Comparison of ENCODE assay signal across 18 mouse cellular contexts in the genomic region with DNA sequence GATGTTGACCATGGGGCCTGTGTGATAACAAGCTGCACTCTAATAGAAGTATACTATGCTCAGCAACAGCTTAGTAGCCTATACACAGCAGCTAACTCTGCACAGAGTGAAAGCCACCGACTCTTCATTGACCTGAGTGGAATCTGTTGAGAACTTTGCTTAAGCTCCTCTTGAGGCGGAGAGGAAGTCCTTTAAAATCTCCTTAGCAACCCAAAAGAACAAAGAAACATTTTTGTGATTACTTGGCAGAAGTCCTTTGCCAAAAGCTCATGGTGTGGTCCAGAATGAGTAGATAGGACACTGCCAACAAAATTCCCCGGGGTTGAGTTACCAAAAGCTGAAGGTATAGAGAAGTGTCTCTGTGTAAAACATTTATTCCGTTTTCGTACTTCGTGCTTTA.
DNase-seq lines count a peak whose midpoint lies in the region; ATAC-seq and TF ChIP-seq lines count a peak whose summit lies in the region.
"Had no signal": no experiment of that assay in that cellular context is flagged by ENCODE, and none has a peak within 500 bp of the region (broad histone marks: within the 10 kb centered on the region; RNA-seq: fewer than 3 reads in every experiment).

No protein-coding gene starts in this region.

- no peaks in the 10 kb centered on the region for H3K36me3 ChIP-seq in embryonic facial prominence, embryonic 13.5 days
- H3K36me3 ChIP-seq in embryonic facial prominence, embryonic 10.5 days (replicated peaks), result no peaks in the 10 kb centered on the region
- no peaks in the 10 kb centered on the region for H3K36me3 ChIP-seq in limb, embryonic 14.5 days (ENCODE audit: control insufficient read depth, insufficient read depth, low read length)
- H3K36me3 ChIP-seq in limb, embryonic 10.5 days, result no peaks in the 10 kb centered on the region
- no peaks in the 10 kb centered on the region for H3K36me3 ChIP-seq in forebrain, postnatal 0 days (ENCODE audit: insufficient read depth)
- H3K36me3 ChIP-seq: limb, embryonic 12.5 days; midbrain, embryonic 10.5 days had no signal

- no peak overlapping the region for H3K9ac ChIP-seq in embryonic facial prominence, embryonic 13.5 days
- no peak overlapping the region for H3K9ac ChIP-seq in limb, embryonic 14.5 days (ENCODE audit: low read depth, low read length, severe bottlenecking)
- H3K9ac ChIP-seq in forebrain, postnatal 0 days, result no peak overlapping the region
- H3K9ac ChIP-seq: limb, embryonic 12.5 days; liver, postnatal 0 days had no signal

- H3K4me2 ChIP-seq in embryonic facial prominence, embryonic 13.5 days, result no peak overlapping the region
- H3K4me2 ChIP-seq in limb, embryonic 14.5 days (replicated peaks; ENCODE audit: low read depth, low read length, severe bottlenecking), result no peak overlapping the region
- H3K4me2 ChIP-seq in forebrain, postnatal 0 days (ENCODE audit: low read depth), result no peak overlapping the region
- H3K4me2 ChIP-seq: limb, embryonic 12.5 days had no signal

- H3K4me3 ChIP-seq in embryonic facial prominence, embryonic 13.5 days, result no peak overlapping the region
- H3K4me3 ChIP-seq in embryonic facial prominence, embryonic 10.5 days, result no peak overlapping the region
- no peak overlapping the region for H3K4me3 ChIP-seq in limb, embryonic 14.5 days (replicated peaks; ENCODE audit: low read length)
- H3K4me3 ChIP-seq in limb, embryonic 10.5 days, result no peak overlapping the region
- no peak overlapping the region for H3K4me3 ChIP-seq in embryonic fibroblast, embryonic 13.5 days (ENCODE audit: insufficient read depth, low read length)
- H3K4me3 ChIP-seq in forebrain, postnatal 0 days (ENCODE audit: low read depth, low read length), result no peak overlapping the region
- H3K4me3 ChIP-seq: left cerebral cortex, adult 2 months; limb, embryonic 12.5 days; midbrain, embryonic 10.5 days; myocyte had no signal

- H3K4me1 ChIP-seq in embryonic facial prominence, embryonic 13.5 days, result no peaks in the 10 kb centered on the region
- H3K4me1 ChIP-seq in embryonic facial prominence, embryonic 10.5 days, result no peaks in the 10 kb centered on the region
- H3K4me1 ChIP-seq in limb, embryonic 14.5 days (ENCODE audit: control insufficient read depth, insufficient read depth, low read length), result peaks cover 7% of the 10 kb centered on the region; the same call in 1 of the 2 replicates
- no peaks in the 10 kb centered on the region for H3K4me1 ChIP-seq in limb, embryonic 10.5 days
- H3K4me1 ChIP-seq in embryonic fibroblast, embryonic 13.5 days (ENCODE audit: control insufficient read depth, insufficient read depth, low read length), result peaks cover 4% of the 10 kb centered on the region; the same call in 1 of the 2 replicates
- H3K4me1 ChIP-seq in forebrain, postnatal 0 days (ENCODE audit: insufficient read depth), result 0 out of 2 replicates have a peak, but pooled peaks cover 4% of the 10 kb centered on the region
- H3K4me1 ChIP-seq: limb, embryonic 12.5 days; midbrain, embryonic 10.5 days had no signal

- no peak for DNase-seq in embryonic facial prominence, embryonic 10.5 days (ENCODE audit: low spot score)
- DNase-seq in limb, embryonic 14.5 days (ENCODE audit: low spot score), result no peak
- DNase-seq in limb, embryonic 10.5 days (ENCODE audit: low spot score), result no peak
- DNase-seq in lung, postnatal 25 days (ENCODE audit: low spot score), result peak; percentile 70
- DNase-seq in urinary bladder, adult 2 months (ENCODE audit: low spot score), result no peak
- DNase-seq in forebrain, postnatal 0 days, result no peak
- DNase-seq: adrenal gland, adult 8-10 months; cerebellum, adult 18-20 months; kidney, adult 9 months; liver, postnatal 0 days; retina, postnatal 1 day; thymus, adult 2 months had no signal

- 91% methylated on average over 6 of the region's 6 CpGs for WGBS in embryonic facial prominence, embryonic 13.5 days
- WGBS in embryonic facial prominence, embryonic 10.5 days, result 93% methylated on average over 6 of the region's 6 CpGs
- 89% methylated on average over 6 of the region's 6 CpGs for WGBS in limb, embryonic 14.5 days
- 91% methylated on average over 6 of the region's 6 CpGs for WGBS in limb, embryonic 10.5 days
- WGBS in forebrain, postnatal 0 days, result 66% methylated on average over 6 of the region's 6 CpGs

- no peak for TF ChIP-seq CTCF in embryonic fibroblast, embryonic 13.5 days (IDR thresholded peaks at IDR 0.05; ENCODE audit: borderline replicate concordance, insufficient read depth, low read length)
- no peak for TF ChIP-seq CTCF in forebrain, postnatal 0 days (IDR thresholded peaks at IDR 0.05; ENCODE audit: low read depth)

- no peak for ATAC-seq in embryonic facial prominence, embryonic 13.5 days (ENCODE audit: insufficient number of reproducible peaks, insufficient read depth, low FRiP score, low TSS enrichment, low read depth)
- no peak for ATAC-seq in limb, embryonic 14.5 days (ENCODE audit: low FRiP score, low read depth)
- ATAC-seq in forebrain, postnatal 0 days, result no peak
- ATAC-seq: liver, postnatal 0 days had no signal

- no peak for TF ChIP-seq POLR2A in limb, embryonic 14.5 days (IDR thresholded peaks at IDR 0.05; ENCODE audit: borderline replicate concordance, extremely low read depth, insufficient read depth, insufficient read length)
- no peak for TF ChIP-seq POLR2A in embryonic fibroblast, embryonic 13.5 days (IDR thresholded peaks at IDR 0.05; ENCODE audit: low read depth, low read length)

- no peaks in the 10 kb centered on the region for H3K27me3 ChIP-seq in embryonic facial prominence, embryonic 13.5 days
- H3K27me3 ChIP-seq in embryonic facial prominence, embryonic 10.5 days (replicated peaks; ENCODE audit: low read depth, poor library complexity, severe bottlenecking), result no peaks in the 10 kb centered on the region
- H3K27me3 ChIP-seq in limb, embryonic 14.5 days (ENCODE audit: control insufficient read depth, insufficient read depth, low read length), result no peaks in the 10 kb centered on the region
- H3K27me3 ChIP-seq in limb, embryonic 10.5 days (ENCODE audit: low read depth, poor library complexity, severe bottlenecking), result no peaks in the 10 kb centered on the region
- H3K27me3 ChIP-seq in forebrain, postnatal 0 days (ENCODE audit: insufficient read depth, low read length), result no peaks in the 10 kb centered on the region
- H3K27me3 ChIP-seq: limb, embryonic 12.5 days had no signal

- peak overlapping the region; percentile 40; the same call in 1 of the 2 replicates for H3K27ac ChIP-seq in embryonic facial prominence, embryonic 13.5 days
- H3K27ac ChIP-seq in embryonic facial prominence, embryonic 10.5 days (replicated peaks), result no peak overlapping the region
- peak overlapping the region; percentile 48; the same call in 1 of the 2 replicates for H3K27ac ChIP-seq in limb, embryonic 14.5 days (replicated peaks; ENCODE audit: low read depth, low read length)
- H3K27ac ChIP-seq in limb, embryonic 10.5 days, result no peak overlapping the region
- peak overlapping the region; percentile 81 for H3K27ac ChIP-seq in embryonic fibroblast, embryonic 13.5 days (ENCODE audit: insufficient read depth, low read length)
- no peak overlapping the region for H3K27ac ChIP-seq in forebrain, postnatal 0 days (ENCODE audit: low read depth, low read length)
- H3K27ac ChIP-seq: left cerebral cortex, adult 2 months; limb, embryonic 12.5 days; midbrain, embryonic 10.5 days had no signal

- H3K9me3 ChIP-seq in embryonic facial prominence, embryonic 13.5 days, result no peaks in the 10 kb centered on the region
- no peaks in the 10 kb centered on the region for H3K9me3 ChIP-seq in embryonic facial prominence, embryonic 10.5 days
- H3K9me3 ChIP-seq in limb, embryonic 14.5 days (ENCODE audit: control insufficient read depth, low read length), result no peaks in the 10 kb centered on the region
- H3K9me3 ChIP-seq in limb, embryonic 10.5 days (replicated peaks), result no peaks in the 10 kb centered on the region
- H3K9me3 ChIP-seq in forebrain, postnatal 0 days (ENCODE audit: low read length), result no peaks in the 10 kb centered on the region
- H3K9me3 ChIP-seq: limb, embryonic 12.5 days; midbrain, embryonic 10.5 days had no signal

Comparison
In these comparisons a context has a peak if more than half of its experiments do, and no peak if none do; other contexts are left out.
1. H3K27ac ChIP-seq: peak in embryonic facial prominence, embryonic 13.5 days (single experiment), limb, embryonic 14.5 days (single experiment) and embryonic fibroblast, embryonic 13.5 days (single experiment); none in embryonic facial prominence, embryonic 10.5 days (single experiment), limb, embryonic 10.5 days (single experiment) and forebrain, postnatal 0 days (single experiment).